Mouse (Mus musculus) limb, embryonic 14.5 days (tissue): ENCODE results near the gene Gsn. TPM values are rescaled to one million over a fixed set of nuclear protein-coding genes. Genes with fewer than 3 reads are reported as not detected.

Source experiments
- ATAC-seq: fragments of 200-750 bp; cut with Nextera tagmentation; 2 replicates; pipeline ENCODE4 v1.8.0; 2017; ENCODE audit warnings: low read depth, moderate number of reproducible peaks, moderate TSS enrichment; ENCODE audit not compliant: low FRiP score
- DNase-seq: peaks from one replicate; pipeline ENCODE4 v3.0.0-alpha.2; 2015; ENCODE audit warnings: low spot score
- H3K27ac ChIP-seq: fragments of 300-500 bp; sonication (generic); replicated peaks from 2 replicates; pipeline ENCODE4 v1.5.1; 2014; ENCODE audit warnings: low read depth, mild to moderate bottlenecking, low read length, moderate library complexity, mixed read lengths
- H3K27me3 ChIP-seq: fragments of 300-500 bp; sonication (generic); 2 replicates; pipeline ENCODE4 v1.6.1; 2014; ENCODE audit warnings: low read length, mixed read lengths; ENCODE audit not compliant: control insufficient read depth, insufficient read depth
- H3K36me3 ChIP-seq: fragments of 300-500 bp; sonication (generic); 2 replicates; pipeline ENCODE4 v1.6.1; 2014; ENCODE audit warnings: mild to moderate bottlenecking, low read length, moderate library complexity, mixed read lengths; ENCODE audit not compliant: control insufficient read depth, insufficient read depth
- H3K4me1 ChIP-seq: fragments of 300-500 bp; sonication (generic); 2 replicates; pipeline ENCODE4 v1.6.1; 2014; ENCODE audit warnings: antibody characterized with exemption, low read length, mixed read lengths; ENCODE audit not compliant: control insufficient read depth, insufficient read depth
- H3K4me2 ChIP-seq: fragments of 300-500 bp; sonication (generic); replicated peaks from 2 replicates; pipeline ENCODE4 v1.6.1; 2014; ENCODE audit warnings: low read depth, mild to moderate bottlenecking, low read length, moderate library complexity; ENCODE audit not compliant: severe bottlenecking
- H3K4me3 ChIP-seq: fragments of 300-500 bp; sonication (generic); replicated peaks from 2 replicates; pipeline ENCODE4 v1.5.1; 2014; ENCODE audit warnings: low read length
- H3K9ac ChIP-seq: fragments of 300-500 bp; sonication (generic); 2 replicates; pipeline ENCODE4 v1.6.1; 2014; ENCODE audit warnings: mild to moderate bottlenecking, low read depth, low read length, moderate library complexity; ENCODE audit not compliant: severe bottlenecking
- H3K9me3 ChIP-seq: fragments of 300-500 bp; sonication (generic); 2 replicates; pipeline ENCODE4 v1.6.1; 2016; ENCODE audit warnings: low read length; ENCODE audit not compliant: control insufficient read depth
- POLR2A ChIP-seq: fragments of 200-500 bp; IDR thresholded peaks from 2 replicates; pipeline ENCODE4 v1.8.0; 2012; ENCODE audit warnings: inconsistent platforms, mild to moderate bottlenecking, moderate library complexity, borderline replicate concordance; ENCODE audit not compliant: insufficient read depth, insufficient read length; ENCODE audit errors: extremely low read depth
- WGBS: fragments of 180-500 bp; shearing (Covaris S2); extraction: QIAGEN DNeasy Blood & Tissue Kit; methylation state at CpG from one replicate; pipeline ENCODE4 v1.1.7; 2014; 5-methylcytosine and 5-hydroxymethylcytosine counted together
- polyA plus RNA-seq, 2 experiments: library from polyadenylated mRNA; depleted of rRNA in 1 of 2; stranded (reverse) in 1 of 2; unstranded in 1 of 2; fragments of >200 nt; fragmentation: Nextera tagmentation in 1 of 2; extraction: Ambion mirVana in 1 of 2; gene quantifications; 2 replicates each; pipeline versions ENCODE4 v1.2.1 to v1.2.3; 2012 to 2014

Gene Gsn
- polyA plus RNA-seq, 2 experiments: 160 to 214 TPM

DNA sequence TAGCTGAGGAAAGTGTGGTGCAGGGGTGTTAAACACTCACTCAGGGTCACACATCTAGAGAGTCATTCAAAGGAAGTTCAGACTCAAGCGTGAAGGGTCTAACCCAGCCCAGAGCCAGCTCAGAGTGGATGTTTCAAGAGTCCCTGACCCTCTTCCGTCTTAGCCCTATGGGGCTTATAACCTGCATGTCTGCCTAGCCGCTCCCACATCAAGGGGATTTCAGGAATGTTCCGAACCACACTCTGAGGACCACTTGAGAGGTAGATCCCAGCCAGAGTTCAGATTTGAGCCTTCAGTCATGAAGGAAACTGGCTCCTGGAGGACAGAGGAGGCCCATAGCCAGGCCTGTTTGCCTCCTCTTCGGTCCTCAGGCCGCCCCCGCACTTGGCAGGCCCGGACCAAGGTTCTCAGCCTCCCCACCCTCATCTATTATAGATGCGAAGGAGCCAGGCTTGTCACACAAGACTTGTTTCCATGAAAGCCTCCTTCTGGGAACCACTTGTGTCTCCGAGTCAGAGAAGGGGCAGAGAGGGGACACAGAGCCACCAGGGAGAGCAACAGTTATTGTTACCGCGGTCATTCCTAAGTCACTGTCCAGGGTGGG is 30.9 kb downstream of the Gsn start:
- ATAC-seq (no peak), DNase-seq (no peak)
- WGBS: 82% methylated on average over 12 of the region's 12 CpGs
- no peak overlapping the region for H3K9ac ChIP-seq
- no peak overlapping the region for H3K27ac ChIP-seq
- peaks cover 7% of the 10 kb centered on the region; the same call in 1 of the 2 replicates for H3K4me1 ChIP-seq
- no peak overlapping the region for H3K4me3 ChIP-seq
- H3K36me3 ChIP-seq: peaks cover 18% of the 10 kb centered on the region
- no peaks in the 10 kb centered on the region for H3K9me3 ChIP-seq
- no peak for TF ChIP-seq POLR2A
- peaks cover 18% of the 10 kb centered on the region; the same call in 1 of the 2 replicates for H3K27me3 ChIP-seq
- H3K4me2 ChIP-seq: no peak overlapping the region

DNA sequence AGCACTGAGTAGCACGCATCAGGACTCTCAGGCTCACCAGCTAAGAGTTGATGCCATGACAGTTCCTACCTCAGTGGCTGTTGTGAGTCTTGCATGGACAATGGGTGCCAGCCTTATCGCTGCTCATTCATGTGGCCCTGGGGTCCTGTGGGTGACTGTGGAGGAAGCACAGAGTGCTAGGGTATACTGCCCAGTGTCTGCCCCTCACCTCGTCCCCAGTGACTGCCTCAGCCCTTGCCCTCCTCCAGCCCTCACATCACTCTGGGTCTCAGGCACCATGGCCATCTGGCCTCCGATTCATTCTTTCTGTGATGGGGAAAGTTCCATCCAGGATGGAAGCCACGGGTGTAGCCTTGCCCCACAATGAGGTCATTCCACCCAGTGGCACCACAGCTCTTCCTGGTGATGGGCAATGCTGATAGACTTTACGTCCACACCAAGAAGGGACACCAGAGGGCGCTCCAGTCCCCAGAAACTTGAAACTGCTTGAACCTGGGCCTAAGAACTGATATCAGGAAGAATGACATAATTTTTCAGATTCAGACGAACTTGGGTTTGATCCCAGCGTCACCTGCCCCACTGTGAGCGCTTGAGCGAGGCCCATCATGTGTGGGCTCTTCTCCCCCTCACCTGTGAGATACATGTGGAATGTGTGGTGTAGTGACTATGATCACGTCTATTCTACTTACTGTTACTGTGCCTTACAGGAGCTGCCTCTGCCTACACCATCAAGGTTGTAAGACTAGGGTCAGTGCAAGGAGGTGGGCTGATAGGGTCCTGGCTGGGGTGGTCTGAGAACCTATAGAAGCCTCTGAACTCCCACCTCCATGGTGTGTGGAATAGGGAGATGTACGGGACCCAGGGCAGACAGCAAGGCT is 32.8 kb downstream of the Gsn start:
- 0 out of 2 replicates have a peak, but pooled peaks cover under 1% of the 10 kb centered on the region for H3K27me3 ChIP-seq
- H3K27ac ChIP-seq: no peak overlapping the region
- DNase-seq (peak; percentile 71), ATAC-seq (no peak)
- no peak overlapping the region for H3K4me3 ChIP-seq
- H3K4me2 ChIP-seq: no peak overlapping the region
- no peak for TF ChIP-seq POLR2A
- no peaks in the 10 kb centered on the region for H3K4me1 ChIP-seq
- H3K36me3 ChIP-seq: peaks cover 23% of the 10 kb centered on the region
- H3K9ac ChIP-seq: no peak overlapping the region
- no peaks in the 10 kb centered on the region for H3K9me3 ChIP-seq
- WGBS: 41% methylated on average over 13 of the region's 13 CpGs

DNA sequence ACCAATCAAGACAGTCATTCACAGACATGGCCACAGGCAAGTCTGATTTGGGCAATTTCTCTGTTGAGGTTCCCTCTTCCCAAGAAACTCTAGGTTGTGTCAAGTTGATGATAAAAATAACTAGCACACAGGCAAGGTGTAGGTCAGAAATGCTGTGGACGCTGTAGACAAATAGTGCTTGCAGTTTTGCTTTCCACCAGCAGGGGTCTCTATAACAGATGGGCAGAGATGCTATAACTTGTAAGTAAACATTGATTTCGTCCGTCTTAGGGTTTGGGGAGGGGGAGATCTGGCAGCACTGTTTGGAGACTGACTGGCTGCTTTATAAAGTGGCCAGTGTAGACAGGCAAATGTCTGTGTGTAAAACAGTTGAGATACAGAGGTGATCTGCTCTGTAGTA is 35.7 kb downstream of the Gsn start:
- no peak overlapping the region for H3K9ac ChIP-seq
- no peak overlapping the region for H3K4me3 ChIP-seq
- no peaks in the 10 kb centered on the region for H3K9me3 ChIP-seq
- TF ChIP-seq POLR2A: no peak
- H3K4me2 ChIP-seq: no peak overlapping the region
- ATAC-seq: 0 out of 2 replicates have a peak, but pooled peaks have one; percentile 12
- no peaks in the 10 kb centered on the region for H3K4me1 ChIP-seq
- no peak overlapping the region for H3K27ac ChIP-seq
- H3K27me3 ChIP-seq: no peaks in the 10 kb centered on the region
- DNase-seq: no peak
- H3K36me3 ChIP-seq: peaks cover 29% of the 10 kb centered on the region
- 14% methylated on average over 3 of the region's 3 CpGs for WGBS

- H3K4me3 ChIP-seq: no peak overlapping the region
- no peak overlapping the region for H3K27ac ChIP-seq
- no peaks in the 10 kb centered on the region for H3K4me1 ChIP-seq
- no peaks in the 10 kb centered on the region for H3K9me3 ChIP-seq
- H3K27me3 ChIP-seq: no peaks in the 10 kb centered on the region
- ATAC-seq (no peak), DNase-seq (no peak)
- H3K36me3 ChIP-seq: peaks cover 31% of the 10 kb centered on the region
- H3K4me2 ChIP-seq: no peak overlapping the region
- no peak overlapping the region for H3K9ac ChIP-seq
- 59% methylated on average over 3 of the region's 3 CpGs for WGBS
- no peak for TF ChIP-seq POLR2A
These were observed 36.5 kb downstream of the Gsn start for GRCm38 (mm10) chr2:35292700-35293099.

DNA sequence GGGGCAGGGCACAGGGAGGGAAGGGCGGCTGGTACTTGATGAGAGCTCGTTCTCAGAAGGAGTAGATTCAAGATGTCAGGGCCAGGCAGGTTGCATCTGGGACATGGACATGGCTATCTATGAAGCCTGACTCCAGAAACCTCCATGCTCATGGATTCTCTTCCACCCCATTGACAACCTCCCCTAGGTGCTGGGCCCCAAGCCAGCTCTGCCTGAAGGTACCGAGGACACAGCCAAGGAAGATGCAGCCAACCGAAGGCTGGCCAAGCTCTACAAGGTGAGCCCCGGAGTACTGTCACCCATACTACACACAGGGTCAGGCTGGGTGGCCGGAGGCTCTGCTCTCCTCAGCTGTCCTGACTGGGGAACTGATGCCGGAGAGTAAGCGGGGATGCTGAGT is 37.1 kb downstream of the Gsn start:
- Histone ChIP-seq H3K36me3 (peaks cover 31% of the 10 kb centered on the region), H3K27ac (no peak overlapping the region), H3K4me2 (no peak overlapping the region), H3K27me3 (no peaks in the 10 kb centered on the region), H3K9me3 (no peaks in the 10 kb centered on the region), H3K4me3 (no peak overlapping the region), H3K9ac (no peak overlapping the region), H3K4me1 (no peaks in the 10 kb centered on the region)
- WGBS: 86% methylated on average over 8 of the region's 8 CpGs
- no peak for DNase-seq
- no peak for ATAC-seq
- no peak for TF ChIP-seq POLR2A
